Mouse (Mus musculus) layer of hippocampus, adult 18-20 months (tissue): Measurements from ENCODE around the gene Acvr2b. TPM values are rescaled to one million over a fixed set of nuclear protein-coding genes. Genes with fewer than 3 reads are reported as not detected.

Experiments used
- DNase-seq, 2 experiments: peaks; one replicate each; pipeline ENCODE4 v3.0.0; 2022; ENCODE audit warnings: low spot score in 2 of 2
- total RNA-seq, 2 experiments: library from RNA; stranded (reverse); gene quantifications; 2 replicates each; pipeline ENCODE4 v1.2.3; 2021

Acvr2b gene
- total RNA-seq, 2 experiments from 2014 or later, result 11.3 to 13.5 TPM

DNA sequence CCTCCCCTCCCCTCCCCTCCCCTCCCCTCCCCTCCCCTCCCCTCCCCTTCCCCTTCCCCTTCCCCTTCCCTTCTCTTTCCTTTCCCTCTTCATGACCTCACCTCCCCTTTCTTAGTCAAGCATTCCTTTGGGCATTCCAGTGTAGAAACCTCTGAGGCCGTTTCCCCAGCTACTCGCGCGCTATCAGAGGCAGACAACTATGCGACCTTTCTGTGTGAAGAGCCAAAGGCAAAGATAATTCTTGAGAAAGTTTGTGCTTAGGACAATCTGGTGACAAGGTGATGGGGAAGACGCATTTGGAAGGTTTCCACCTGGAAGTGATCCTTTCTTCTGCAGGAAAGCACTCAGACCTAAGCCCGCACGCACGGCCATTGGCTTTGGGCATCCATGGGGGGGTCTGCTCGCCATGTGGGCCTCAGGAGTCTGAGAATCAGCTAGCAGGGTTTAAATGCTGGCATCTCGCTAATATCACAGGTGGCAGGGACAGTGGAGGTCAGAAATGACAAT lies 70.5 kb downstream of the Acvr2b start:
- DNase-seq, result no peak

DNA sequence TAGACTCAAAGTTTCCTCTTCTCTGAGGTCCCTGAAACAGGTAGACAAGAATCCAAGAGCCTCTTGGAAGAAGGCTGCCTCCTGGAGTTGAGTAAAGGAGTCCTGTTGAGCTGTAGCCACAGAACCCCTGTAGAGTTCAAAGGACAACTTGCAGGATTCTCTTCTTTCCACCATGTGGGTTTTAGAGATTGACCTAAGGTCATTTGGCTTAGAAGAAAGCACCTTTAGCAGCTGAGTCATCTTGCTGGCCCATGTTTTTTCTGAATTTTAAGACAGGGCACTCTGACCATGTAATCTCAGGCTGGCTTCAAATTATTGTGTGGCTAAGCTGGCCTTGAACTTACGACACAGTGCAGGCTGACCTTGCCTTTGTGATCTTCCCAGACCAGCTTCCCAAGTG lies 71.1 kb downstream of the Acvr2b start:
- no peak for DNase-seq

DNA sequence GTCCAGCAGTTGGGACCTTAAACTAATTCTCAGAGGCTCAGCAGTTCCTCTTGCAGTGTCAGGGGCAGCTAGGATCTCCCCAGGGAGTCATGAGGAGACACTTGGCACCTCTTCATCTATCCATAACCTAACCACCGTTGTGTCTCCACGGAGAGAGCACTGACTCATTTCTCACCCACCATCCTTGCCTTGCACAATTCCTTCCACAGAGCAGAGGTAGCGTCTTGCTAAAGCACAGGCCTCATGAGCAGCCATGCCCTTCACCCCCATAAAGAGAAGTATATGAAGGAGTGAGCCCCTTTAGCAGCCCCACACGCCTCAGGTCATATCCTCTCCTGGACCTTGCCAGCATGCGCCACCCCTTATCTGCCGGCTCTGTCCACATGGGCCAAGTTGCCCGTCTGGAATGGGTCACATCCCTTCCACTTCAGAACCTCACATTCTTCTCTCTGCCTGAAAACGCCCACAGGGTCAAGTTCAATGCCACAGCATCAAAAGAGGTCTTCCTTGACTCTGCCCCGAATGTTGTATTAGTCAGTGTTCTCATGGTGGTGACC lies 71.8 kb downstream of the Acvr2b start:
- DNase-seq, result no peak

DNA sequence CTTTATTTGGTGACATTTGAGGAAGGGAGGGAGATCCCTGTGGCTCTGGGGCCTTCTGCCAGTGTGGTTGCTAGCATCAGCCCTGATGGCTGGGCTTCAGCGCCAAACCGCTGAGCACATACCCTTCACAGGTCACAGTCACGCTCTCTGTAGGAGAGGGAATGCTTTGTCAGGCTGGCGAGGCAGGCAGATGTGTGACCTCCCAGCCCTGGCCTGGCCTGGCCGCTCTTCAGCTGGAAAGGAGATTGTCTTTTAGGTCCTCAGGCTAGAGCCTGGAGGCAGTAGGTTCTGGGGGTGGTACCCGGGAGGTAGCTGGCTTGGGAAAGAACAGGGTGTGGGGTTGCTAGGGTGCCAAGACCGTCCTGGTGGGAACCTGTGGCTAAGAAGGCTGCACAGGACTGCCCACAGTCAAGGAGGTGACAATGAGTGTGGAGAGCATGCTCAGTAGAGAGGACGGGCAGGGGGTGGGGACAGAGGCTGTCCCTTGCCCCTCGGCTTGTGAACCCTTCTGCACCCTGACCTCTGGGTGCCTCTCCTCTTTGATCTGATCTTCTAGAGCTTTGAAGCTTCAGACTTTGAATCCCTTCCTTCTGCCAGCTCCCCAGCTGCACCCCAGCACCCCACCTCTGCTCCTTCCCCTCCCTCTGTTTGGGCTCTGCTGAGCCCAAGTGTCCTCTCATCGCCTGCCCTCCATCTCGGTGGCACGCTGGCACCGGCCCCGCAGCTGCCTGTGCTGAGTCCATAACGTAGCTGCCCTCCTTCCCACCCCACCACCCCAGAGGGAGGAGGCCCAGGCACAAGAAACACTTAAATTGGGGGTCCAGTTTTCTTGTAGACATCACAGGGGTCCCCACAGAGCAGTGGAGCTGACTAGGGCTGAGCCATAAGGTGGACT lies 73.0 kb downstream of the Acvr2b start:
- no peak for DNase-seq

DNA sequence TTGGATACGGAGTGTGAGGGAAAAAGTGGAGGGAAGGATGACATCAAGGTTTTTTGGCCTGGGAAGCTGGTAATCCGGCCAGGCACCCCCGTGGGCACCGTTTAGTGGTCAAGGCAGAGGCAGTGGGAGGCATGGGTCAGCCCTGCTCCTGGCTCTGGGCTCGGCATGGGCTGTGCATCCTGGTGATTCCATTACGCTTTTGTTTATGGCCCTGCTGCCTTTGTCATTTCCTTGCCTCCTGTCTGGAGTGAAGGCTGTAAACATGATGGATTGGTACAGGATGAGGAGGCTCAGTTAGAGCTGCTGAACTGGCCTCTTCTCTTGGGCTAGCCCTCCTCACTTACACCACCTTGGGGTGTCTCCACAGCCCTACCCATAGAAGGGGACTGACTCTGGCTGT lies 75.8 kb downstream of the Acvr2b start:
- no peak for DNase-seq

DNA sequence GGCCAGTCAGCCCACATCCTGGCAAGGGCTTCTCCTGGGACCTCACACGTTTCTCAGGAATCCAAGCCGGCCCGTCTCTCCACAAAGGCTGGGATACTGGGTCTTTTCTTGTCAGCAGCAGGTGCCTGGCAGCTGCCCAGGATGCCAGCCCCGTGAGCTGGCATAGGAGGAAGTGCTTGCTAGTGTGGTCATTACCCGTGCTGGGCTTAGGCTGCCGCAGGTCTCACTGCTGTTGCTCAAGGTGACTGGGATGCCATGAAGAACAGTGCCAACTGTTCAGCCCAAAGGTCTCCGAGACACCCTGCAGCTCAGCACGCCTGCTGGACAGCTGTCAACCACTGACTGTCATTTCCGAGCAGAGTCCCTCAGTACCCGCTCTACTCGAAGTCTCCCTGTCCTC lies 76.4 kb downstream of the Acvr2b start:
- no peak for DNase-seq

DNA sequence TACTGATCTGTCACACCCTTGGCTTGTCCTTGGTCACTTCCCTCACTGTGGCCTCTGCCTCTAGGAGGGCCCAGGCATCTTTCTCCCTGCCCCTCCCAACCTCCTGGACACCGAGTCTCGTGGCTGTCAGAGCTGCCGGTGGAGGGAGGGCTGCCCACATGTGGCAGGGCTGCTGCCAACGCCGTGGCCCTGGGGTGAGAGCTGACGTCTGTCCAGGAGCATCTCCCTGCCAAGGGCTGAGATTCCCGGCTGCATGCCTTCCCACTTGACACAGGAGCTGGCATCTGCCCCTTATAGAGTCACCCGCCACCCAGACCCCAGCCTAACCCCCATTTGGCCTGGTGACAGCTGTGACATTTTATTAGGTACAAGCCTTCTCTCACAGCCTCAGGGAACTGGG lies 77.4 kb downstream of the Acvr2b start:
- no peak for DNase-seq

DNA sequence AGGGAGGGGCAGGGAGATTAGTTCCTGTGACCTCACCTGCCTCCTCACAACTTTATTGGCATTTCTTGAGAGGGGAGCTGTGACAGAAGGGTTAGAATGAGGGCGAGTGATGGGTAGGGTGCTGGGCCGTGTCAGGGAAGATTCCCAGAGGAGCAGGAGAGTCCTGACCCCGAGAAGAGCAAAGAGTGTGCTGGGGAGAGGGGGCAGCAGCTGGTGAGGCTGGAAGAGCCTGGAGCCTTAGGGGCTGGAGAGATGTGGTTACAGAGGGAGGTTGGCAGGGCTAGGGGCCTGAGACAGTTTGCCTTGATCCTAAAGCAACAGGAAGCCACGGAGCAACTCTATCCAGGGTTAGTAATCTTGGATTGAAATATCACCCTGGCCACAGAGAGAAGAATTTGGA lies 79.7 kb downstream of the Acvr2b start:
- DNase-seq, result no peak

DNA sequence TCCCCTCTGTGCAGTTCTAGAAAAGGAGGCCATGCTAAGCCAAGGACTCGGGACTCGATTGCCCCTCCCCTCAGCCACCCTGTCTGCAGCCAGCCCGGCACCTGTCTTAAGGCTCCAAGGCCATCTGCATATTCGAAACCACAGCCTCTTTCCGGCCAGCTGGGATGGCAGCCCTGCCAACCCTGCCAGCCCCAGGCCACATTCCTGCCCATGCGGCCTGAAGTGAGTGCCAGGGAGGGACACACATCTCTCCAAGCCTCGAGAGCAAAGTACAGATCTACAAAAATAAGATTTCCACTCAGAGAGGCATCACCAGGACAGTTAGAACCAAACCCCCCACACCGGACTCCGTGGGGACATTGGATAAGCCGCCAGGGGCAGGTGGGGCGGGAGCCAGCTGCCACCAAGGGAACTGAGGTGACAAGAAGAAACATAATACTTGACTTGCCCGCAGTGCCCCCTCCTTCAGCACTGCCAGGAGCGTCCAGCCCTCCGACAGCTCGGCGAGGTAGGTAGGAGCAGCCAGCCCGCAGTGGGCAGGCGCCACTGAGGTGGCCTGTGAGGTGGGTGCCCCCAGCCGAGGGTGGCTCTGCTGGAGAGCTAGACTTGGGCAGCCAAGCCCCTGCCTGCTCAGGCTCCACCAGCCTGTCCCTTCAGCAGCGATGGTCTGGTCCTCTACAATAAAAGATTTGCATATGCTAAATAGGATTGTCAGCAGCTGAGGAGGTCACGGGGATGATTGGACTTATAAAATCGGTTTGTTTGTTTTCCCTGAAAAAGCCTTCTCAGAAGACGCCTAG lies 81.8 kb downstream of the Acvr2b start:
- DNase-seq, result no peak

DNA sequence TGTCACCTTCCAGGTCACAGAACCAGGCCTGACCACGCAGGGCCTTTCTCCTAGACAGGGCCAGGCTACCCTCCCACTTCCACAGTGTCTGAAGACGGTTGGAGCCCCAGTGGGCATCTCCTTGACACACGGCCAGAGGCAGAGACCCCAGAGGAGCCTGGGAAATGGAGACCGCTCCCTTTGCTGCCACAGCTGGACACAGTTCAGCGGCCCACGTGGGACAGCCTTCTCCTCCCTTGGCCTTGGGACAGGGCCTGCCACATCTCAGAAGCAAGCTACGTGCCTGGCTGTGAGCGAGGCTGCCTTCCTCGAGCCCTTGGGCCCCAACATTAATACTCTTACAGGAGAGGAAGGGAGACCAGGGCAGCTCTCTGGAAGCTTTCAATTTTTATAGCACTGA lies 82.5 kb downstream of the Acvr2b start:
- DNase-seq, result no peak

Other genes with a start within 250 kb of the Acvr2b start
- 1 to 10 TPM; 1.1 TPM for gene Acaa1b, start 245.0 kb upstream of the Acvr2b start, total RNA-seq
- not detected for gene Gm47289, start 243.0 kb upstream of the Acvr2b start, total RNA-seq
- not detected for gene Slc22a13, start 193.0 kb upstream of the Acvr2b start, total RNA-seq
- gene Oxsr1, start 79.7 kb upstream of the Acvr2b start, total RNA-seq, result 10 to 100 TPM; 30.2 to 31.7 TPM
- 10 to 100 TPM; 70.3 to 74.7 TPM for gene Acaa1a, start 62.4 kb upstream of the Acvr2b start, total RNA-seq
- 1 to 10 TPM; 5.9 to 6.7 TPM for gene Myd88, start 60.7 kb upstream of the Acvr2b start, total RNA-seq
- gene Xylb, start 44.7 kb upstream of the Acvr2b start, total RNA-seq, result 1 to 10 TPM; 4.8 to 5.9 TPM
- not detected for gene Slc22a14, start 36.6 kb upstream of the Acvr2b start, total RNA-seq
- 10 to 100 TPM; 20.2 to 21.4 TPM for gene Exog, start 42.8 kb downstream of the Acvr2b start, total RNA-seq
- 1 to 10 TPM in 1 of 2 experiments, under 1 TPM in 1; 0.96 to 1.5 TPM for gene Scn5a, start 176.9 kb downstream of the Acvr2b start, total RNA-seq